Mouse (Mus musculus): ENCODE data around the gene Psma6.

Psma6 gene

DNA sequence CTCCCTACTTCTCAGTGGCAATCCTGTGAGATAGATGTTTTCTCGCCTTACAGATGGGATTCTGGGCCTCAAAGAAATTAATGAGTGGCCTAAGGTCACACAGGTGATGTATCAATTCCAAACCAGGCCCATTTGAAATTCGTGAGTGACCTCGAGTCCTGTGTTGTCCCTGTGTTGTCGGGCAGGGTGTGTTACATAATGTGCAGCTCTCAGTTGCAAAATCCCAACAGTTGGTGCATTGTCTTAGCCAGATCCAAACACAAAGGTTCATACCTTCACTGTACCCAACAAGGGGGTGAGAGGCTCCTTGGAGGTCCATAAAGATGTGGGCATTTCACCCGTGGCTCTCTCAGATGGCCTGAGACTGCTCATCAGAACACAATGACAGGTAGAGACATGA lies 56.4 kb downstream of the Psma6 start:
- DNase-seq (ENCODE audit: low spot score): no peak

GRCm38 (mm10) chr12:55442245-55442644 lies 58.2 kb downstream of the Psma6 start:
- no peak for DNase-seq (ENCODE audit: low spot score)

GRCm38 (mm10) chr12:55442861-55443850 lies 59.1 kb downstream of the Psma6 start:
- DNase-seq (ENCODE audit: low spot score): peak; percentile 65

GRCm38 (mm10) chr12:55444031-55444451 lies 60.0 kb downstream of the Psma6 start:
- no peak for DNase-seq (ENCODE audit: low spot score)

DNA sequence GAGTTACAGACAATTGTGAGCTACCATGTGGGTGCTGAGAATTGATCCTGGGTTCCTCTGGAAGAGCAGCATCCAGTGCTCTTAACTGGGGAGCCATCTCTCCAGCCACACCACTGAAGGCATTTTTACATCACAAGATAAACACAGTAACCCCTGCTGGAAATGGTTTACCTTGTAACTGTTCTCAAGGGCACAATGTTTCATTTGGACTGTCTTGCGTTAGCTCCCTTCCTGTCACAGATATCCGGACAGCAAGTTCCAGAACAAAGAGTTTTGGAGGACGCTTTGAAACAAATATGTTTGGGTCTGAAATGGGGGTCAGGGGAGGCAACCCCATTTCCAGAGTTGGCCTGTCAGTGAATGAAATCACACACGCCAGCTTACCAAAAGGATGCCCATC lies 61.6 kb downstream of the Psma6 start:
- DNase-seq (ENCODE audit: low spot score): no peak

DNA sequence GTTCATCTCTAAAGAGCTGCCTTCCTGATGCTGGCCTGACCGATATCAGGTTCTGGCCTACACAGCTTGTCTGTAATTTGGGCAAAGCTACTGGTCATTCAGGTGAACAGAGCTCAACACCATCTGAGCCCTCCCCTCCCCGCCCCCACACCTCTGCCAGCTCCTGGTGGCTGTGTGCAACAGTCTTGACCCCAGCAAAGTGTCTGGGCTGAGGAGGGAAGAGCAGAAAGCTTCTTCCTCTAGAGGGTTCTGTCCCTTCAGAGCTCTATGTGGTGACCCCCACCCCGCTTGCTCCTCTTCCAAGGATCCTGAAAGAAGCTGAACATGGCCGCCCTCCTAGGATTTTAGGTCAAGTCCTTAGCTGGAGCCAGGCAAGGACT lies 62.3 kb downstream of the Psma6 start:
- no peak for DNase-seq (ENCODE audit: low spot score)

DNA sequence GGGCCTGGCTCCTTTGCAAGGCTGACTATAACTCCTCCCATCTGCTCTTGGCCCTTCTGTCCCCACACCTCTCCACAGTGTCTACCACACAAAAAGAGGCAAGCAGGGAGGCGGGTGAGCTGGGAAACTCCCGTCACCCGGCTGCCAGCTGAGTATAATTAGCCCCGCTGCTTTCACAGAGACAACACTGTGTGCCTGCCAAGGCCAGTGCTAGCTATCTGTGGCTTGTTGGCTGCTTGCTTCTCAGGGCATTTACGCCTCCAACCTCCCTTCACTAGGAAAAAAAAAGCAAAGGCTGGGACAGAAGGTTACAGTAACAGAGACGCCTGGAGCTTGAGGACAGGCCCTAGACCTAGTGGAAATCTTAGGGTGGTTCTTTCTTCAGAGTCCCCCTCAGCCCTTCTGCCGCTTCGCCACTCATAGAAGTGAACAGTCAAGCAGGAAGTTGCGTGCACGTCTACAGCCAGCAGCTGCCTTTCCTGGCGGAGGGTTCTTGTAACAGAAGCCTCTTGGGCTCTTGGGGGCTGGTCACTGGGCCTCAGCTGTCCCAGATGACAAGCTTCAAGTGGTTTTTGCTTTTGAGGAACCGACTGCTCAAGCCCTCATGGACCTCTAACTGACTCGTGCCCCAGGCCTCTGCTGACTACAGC lies 62.8 kb downstream of the Psma6 start:
- DNase-seq (ENCODE audit: low spot score): peak; percentile 41

- no peak for DNase-seq (ENCODE audit: low spot score)
These were observed 63.4 kb downstream of the Psma6 start for GRCm38 (mm10) chr12:55447396-55447760.

GRCm38 (mm10) chr12:55448457-55448856 lies 64.4 kb downstream of the Psma6 start:
- DNase-seq (ENCODE audit: low spot score): no peak

DNA sequence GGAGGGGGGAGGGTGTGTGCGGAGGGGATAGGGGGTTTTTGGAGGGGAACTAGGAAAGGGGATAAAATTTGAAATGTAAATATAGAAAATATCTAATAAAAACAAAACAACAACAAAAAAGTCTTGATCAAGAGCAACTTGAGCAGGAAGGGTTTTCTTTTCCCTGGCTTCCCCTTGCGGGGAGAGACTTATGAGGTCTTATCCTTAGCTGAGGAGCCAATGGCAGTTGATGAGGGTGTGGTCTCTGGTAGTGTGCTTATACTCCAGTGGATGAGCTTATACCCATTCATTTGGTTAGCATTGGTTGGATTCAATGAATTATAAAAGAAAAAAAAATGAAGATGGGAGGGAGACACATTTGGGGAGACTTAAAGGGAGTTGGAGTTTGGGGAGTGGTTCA lies 65.0 kb downstream of the Psma6 start:
- DNase-seq (ENCODE audit: low spot score): no peak

- DNase-seq (ENCODE audit: low spot score): no peak
These were observed 66.4 kb downstream of the Psma6 start for GRCm38 (mm10) chr12:55450421-55450820.

- no peak for DNase-seq (ENCODE audit: low spot score)
These were observed 68.8 kb downstream of the Psma6 start for GRCm38 (mm10) chr12:55452839-55453238.

DNA sequence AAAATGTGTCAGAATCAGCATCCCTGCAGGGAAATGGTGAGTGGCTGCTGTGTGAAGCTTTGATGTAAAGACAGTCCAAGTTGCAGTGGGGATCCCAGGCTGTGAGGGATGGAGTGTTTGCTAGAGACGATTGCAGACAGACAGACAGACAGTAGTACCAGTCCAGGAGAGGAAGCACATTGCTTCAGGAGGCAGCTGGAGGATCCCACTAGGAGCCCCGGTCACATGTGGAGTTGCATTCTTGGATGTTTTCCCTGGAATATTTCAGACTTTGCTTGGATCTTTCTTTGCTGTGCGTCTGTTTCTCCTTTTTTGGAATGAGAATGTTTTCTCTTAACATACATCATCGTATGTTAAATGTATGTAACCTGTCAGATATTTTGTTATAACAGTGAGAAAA lies 69.9 kb downstream of the Psma6 start:
- no peak for DNase-seq (ENCODE audit: low spot score)

- no peak for DNase-seq (ENCODE audit: low spot score)
These were observed 71.2 kb downstream of the Psma6 start for GRCm38 (mm10) chr12:55455206-55455605.

DNA sequence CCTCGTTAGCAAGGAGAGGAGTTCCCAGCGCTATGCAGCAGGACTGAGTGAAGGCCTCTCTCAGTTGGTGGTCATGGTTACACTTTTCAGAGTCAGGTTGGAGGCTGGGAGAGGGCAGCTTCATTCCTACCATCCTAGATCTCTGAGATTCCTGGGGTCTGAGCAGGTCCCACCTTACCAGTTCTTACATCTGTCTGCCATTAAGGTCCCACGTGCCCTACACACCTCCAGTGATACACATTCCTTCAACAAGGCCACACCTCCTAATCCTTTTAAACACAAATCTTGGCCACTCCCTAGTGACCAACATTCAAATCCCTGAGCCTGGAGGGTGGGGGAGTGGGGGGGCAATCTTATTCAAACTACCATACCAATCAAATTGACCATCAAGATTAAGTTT lies 72.1 kb downstream of the Psma6 start:
- DNase-seq (ENCODE audit: low spot score): no peak

DNA sequence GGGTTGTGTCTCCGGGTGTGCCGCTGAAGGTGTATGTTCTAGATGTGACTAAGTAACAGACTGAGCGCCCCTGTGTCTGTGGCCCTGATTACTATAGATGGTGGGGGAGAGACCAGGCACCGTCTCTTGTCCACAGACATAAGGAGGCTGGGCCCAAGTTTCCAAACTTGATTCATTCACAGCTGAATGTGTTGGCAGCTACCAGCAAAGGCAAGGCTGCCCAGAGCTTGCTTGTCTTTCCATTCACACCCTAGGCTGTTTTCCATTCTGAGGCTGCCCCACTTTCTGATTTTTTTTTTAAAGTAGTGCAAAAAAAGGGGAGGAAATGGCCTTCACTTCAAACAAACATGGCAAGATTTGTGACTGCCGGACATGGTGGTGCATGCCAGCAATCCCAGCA lies 72.9 kb downstream of the Psma6 start:
- no peak for DNase-seq (ENCODE audit: low spot score)

- no peak for DNase-seq (ENCODE audit: low spot score)
These were observed 75.7 kb downstream of the Psma6 start for GRCm38 (mm10) chr12:55459739-55460138.

DNA sequence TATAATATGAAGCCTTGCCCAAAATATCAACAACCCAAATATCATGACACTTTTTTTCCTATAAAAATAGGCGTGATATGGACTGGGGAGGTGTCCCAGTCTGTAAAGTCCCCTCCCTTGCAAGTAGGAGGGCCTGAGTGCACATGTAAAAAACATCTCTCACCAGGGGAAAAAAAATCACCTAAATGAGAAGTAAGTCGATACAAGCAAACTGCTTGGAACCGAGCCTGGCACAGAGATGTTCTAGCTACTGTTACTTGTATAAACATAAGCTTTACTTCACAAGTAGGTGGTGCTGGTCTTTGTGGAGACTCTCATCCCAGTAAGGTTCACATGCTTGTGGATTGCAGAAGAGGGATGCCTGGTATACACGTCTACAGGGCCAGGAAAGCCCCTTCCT lies 76.9 kb downstream of the Psma6 start:
- no peak for DNase-seq (ENCODE audit: low spot score)

DNA sequence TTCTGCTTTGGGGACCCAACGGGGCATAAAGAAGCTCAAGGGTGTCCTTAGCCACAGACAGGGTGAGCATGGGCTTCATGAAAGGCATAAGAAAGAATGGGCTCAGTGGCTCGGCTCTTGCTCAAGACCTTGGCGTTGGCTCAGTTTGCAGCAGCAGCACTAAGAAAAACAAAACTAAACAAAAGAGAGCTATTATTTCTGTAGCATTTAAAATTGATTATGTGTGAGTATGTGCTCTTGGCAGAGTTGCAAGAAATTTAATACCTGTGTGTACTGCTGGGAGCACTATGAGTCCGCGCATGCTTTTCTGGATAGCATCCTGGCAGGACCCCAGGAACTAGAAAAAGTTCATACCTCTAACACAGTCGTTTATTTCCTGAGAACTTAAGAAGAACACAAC lies 77.7 kb downstream of the Psma6 start:
- no peak for DNase-seq (ENCODE audit: low spot score)

DNA sequence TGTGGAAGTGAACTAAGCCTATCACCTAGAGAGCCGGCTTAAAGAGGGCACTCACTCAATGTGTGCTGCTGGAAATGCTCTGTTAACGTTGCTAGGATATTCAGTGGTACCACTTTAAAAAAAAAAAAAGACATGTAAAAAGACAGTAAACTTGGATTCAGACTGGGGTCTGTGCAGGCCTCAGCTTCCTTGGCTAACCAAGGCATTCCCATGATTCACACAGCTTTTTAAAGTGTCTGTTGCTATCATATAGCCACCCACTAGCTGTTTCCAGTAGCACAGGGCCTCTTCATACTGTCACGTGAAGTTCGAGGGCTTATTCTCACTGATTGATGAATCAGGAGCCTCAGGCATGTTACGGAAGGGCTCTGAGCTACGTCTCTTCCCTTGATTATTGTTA lies 78.4 kb downstream of the Psma6 start:
- no peak for DNase-seq (ENCODE audit: low spot score)

DNA sequence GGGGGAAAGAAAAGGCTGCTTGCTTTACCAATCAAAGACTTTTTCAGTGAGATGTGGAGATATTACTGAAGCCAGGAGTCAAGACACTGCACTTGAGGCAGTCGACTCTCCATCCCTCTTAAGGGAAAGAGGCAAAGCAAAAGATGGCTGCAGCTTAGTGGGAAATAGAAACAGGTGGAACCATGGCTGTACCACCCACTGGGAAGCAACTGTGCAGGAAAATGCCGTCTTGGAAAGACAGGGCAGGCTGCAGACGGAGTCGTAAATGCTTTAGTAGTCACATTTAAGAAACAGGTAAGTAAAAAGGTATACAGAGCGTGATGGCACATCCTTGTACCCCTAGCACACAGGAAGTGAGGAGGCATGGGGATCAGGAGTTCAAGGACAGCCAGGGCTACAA lies 79.1 kb downstream of the Psma6 start:
- DNase-seq (ENCODE audit: low spot score): no peak

DNA sequence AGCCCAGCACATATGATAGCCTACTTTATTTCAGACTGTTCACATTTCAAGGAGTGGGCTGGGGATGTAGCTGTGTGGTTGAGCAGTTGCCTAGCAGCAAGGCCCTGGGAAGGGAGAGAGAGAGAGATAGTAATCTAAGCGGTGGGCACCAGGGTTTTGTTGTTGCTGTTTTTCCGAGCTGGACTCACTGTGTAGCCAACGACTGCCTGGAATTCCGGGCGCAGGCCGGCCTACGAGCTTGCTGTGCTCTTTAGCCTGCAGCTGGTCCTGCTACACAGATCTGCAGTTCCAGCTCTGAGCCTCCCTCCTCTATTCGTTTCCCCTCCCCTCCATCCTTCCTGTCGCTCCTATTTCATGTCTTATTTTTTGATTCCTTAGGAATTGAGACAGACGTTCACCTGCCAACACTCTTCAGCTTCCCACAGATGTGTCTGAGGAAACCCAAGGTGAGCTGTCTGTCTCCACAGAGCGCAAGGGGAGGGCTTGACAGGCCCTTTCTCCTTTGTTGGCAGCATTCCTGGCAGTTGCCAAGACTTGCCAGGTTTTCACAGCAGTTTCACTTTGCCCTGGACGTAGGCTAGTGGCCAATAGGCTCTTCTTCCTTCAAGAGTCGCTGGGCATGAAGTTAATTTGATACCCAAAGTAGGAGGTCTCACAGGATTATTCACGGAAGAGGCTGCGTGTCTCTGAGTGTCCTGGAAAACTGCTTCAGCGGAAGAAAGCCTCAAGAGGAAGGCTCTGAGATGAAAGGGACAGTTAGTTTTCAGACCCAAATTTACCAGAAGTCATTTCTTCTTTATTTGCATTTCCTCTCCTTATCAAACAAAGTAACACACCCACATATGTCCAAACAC lies 80.2 kb downstream of the Psma6 start:
- no peak for DNase-seq (ENCODE audit: low spot score)
